Mouse (Mus musculus) induced T-regulatory cell, adult 2 months (primary cell): ENCODE data around the gene Loxl1.
A peak's percentile ranks its signal among the peaks of the same experiment; 100 is the strongest.
"Not testable (repeated sequence)": the region's sequence is repeated elsewhere in the genome, so short reads cannot be mapped to it uniquely, and the experiment has no call there.

ENCODE experiments used
- DNase-seq: peaks from one replicate; pipeline ENCODE4 v3.0.0-alpha.2; 2012; ENCODE audit warnings: low read depth

Loxl1 gene

DNA sequence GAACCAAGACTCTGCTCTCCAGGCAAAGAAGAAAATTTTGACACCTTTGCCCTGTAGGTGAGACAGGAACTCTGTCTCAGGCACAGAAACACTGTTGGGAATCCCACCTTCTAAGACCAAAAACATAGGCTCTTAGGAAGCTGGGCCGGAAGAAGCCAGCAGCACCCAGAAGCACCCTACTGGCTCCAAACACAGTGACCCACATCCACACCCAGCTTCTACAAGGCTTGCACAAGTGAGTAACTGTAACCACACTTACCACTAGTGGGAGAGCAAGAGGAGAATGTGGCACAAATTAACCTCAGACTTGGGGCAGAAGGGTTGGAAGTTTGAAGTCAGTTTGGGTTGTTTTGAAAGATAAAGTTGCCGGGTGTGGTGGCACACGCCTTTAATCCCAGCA is 37.2 kb downstream of the Loxl1 start:
- DNase-seq: peak; percentile 75

GRCm38 (mm10) chr9:58275115-58275774 is 37.7 kb downstream of the Loxl1 start:
- DNase-seq: peak; percentile 84

DNA sequence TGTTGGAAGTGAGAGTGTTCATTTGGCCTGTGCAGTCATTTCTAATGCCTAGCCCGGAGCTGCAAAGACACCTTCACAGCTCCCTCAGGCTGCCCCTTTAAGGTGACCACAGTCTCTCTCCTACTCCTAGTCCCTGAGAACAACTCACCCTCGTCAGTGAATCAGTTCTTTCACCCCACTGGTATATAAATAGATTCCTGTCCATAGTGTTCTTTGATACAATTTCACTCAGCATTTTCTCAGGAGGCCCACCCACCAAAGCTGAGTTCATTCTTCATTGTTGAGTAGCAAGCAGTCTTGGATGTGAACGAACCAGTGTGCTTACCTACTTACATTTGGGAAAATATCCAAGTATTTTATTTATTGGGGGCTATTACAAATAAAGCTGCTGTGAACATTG is 38.4 kb downstream of the Loxl1 start:
- DNase-seq: no peak

GRCm38 (mm10) chr9:58274101-58274604 is 38.8 kb downstream of the Loxl1 start:
- no peak for DNase-seq

DNA sequence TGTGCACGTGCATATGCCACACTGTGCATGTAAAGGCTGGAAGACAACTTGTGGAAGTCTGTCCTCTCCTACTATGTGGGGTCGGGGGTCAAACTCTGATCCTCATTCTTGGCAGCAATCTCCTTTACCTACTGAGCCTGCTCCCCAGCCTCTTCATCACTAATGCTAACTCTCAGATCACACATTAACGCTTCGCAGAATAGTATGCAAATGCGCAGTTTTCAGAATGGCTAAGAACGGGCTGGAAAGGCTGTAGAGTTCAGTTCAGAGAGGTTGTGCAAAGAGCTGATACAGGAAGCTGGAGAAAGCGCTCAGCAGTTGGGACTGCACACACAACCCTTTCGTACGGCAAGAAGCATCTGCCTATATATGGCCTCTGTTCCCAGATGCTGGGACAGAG is 40.1 kb downstream of the Loxl1 start:
- no peak for DNase-seq

DNA sequence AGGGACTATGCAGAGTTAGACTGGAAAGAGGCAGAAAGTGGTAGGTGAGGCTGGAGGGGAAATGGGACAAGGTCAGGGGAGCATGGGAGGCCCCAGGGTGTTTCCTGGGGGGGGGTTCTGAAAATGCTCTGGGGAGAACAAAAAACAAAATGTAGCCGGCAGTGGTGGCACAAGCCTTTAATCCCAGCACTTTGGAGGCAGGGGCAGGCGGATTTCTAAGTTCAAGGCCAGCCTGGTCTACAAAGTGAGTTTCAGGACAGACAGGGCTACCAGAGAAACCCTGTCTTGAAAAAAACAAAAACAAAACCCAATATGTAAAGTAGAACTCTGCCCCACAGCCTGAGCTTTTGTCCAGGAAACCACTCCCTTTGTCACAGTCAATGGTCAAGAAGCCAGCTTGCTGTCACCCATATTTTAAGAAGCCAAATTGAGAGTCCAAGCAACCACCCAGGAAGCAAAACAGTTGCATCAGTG is 40.9 kb downstream of the Loxl1 start:
- no peak for DNase-seq

GRCm38 (mm10) chr9:58271551-58271950 is 41.4 kb downstream of the Loxl1 start:
- DNase-seq: not testable (repeated sequence)

DNA sequence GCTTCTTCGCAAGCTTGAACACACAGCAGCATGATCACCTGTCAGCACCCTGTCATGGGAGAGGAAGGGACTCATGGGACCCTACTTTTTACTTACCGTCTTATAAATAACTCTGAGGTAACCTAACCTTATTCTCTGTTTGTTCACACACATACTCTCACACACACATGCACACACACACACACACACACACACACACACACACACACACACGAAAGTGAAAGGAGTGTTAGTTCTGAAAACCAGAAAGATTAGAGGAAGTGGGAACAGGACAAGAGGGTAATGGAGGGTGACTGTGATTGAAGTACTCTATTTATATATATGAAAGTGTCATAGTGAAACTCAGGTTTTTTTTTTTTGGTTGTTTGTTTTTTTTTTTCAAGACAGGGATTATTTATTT is 41.9 kb downstream of the Loxl1 start:
- DNase-seq: peak; percentile 85

DNA sequence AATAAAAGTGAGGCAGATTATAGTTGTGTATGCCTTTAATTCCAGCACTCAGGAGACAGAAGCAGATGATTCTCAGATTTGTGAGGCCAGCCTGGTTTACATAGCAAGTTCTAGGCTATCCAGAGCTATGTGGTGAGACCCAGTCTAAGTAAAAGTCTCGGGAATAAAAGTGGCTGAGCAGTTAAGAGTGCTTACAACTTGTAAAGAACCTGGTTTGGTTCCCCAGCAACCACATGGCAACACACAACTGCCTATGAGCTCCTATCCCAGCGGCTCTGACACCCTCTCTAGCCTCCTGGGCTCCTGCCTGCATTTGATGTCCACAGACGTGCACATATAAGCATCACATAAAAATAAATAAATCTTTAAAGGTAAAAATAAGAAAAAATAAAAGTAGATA is 42.9 kb downstream of the Loxl1 start:
- no peak for DNase-seq

- peak; percentile 88 for DNase-seq
Observed at GRCm38 (mm10) chr9:58268384-58269313, 44.3 kb downstream of the Loxl1 start.

GRCm38 (mm10) chr9:58267046-58267445 is 45.9 kb downstream of the Loxl1 start:
- no peak for DNase-seq

- no peak for DNase-seq
Observed at GRCm38 (mm10) chr9:58266571-58267011, 46.4 kb downstream of the Loxl1 start.

DNA sequence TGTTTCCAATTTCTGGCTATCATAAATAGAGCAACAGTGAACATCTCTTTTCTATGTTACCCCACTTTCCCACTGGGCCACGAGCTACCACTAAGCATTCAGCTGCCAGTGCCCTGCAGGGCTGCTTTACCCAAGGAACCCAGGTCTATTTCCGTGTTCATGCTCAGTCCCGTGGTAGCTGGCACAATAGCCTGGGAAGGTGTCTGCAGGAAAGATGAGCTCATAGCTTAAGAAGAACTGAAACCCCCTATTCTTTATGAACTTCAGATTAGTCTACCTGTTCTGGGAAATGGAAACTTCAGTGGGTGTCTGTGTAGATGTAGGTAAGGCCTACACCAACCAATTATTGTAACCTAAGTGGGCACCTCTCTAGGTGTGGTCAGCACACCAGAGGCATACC is 47.6 kb downstream of the Loxl1 start:
- no peak for DNase-seq

DNA sequence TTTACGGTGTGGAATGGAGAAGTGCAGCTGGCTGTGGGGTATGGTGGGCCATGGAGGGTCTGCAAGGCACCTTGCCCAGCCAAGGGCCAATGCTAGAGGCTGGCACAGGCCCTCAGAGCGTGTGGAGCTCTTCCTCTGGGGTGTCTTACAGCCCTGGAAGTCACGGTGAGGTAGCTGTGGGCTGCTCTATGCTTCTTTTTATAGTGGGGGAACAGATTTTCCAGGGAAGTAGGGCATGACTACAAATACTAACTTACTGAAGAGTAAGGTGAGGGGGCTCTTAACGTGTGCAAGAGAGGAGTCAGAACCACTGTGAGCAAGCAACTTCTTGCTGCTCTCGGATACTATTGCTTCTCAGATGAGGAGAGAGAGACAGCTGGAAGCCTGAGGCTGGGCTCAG is 50.5 kb downstream of the Loxl1 start:
- no peak for DNase-seq

- DNase-seq: no peak
Observed at GRCm38 (mm10) chr9:58255704-58256685, 57.0 kb downstream of the Loxl1 start.

- no peak for DNase-seq
Observed at GRCm38 (mm10) chr9:58255105-58255504, 57.9 kb downstream of the Loxl1 start.

GRCm38 (mm10) chr9:58253805-58254122 is 59.2 kb downstream of the Loxl1 start:
- not testable (repeated sequence) for DNase-seq

DNA sequence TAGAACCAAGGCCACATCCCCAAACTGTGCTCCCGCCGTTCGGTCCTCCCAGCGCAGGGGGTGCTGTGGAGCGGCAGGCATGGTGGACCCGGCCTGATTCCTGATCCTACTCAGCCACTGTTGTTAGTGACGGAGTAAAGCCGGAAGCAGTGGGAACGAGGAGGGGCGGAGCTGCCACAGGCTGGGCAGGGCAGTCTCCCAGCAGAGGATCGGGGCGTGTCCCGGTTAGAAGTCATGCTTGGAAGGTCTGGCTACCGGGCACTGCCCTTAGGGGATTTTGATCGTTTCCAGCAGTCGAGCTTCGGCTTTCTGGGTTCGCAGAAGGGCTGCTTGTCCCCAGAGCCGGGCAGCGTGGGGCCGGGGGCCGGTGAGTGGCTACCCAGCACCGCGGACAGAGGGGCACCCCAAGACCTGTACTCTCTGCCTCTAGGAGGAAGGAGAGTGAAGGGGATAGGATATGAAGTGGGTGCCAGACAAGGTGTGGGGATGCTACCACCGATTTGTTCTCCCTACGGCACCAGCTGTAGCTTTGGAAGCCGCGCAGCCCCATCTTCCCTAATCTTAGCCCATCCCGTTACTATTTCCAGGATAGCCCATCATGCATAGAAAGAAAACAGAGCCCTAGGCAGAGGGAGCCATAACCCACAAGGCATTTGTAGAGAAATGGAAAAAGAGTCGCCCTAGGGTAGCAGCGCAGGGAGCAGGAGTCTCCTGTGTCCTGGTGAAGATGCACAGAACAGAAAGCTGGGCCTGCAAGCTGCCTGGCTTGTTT is 59.8 kb downstream of the Loxl1 start, which contains the start of gene Stoml1:
Stoml1 (plus strand) TSS at position 132 of the 772 bp plus-strand sequence.
- peak; percentile 96 for DNase-seq

GRCm38 (mm10) chr9:58250730-58251129 is 62.3 kb downstream of the Loxl1 start:
- not testable (repeated sequence) for DNase-seq

DNA sequence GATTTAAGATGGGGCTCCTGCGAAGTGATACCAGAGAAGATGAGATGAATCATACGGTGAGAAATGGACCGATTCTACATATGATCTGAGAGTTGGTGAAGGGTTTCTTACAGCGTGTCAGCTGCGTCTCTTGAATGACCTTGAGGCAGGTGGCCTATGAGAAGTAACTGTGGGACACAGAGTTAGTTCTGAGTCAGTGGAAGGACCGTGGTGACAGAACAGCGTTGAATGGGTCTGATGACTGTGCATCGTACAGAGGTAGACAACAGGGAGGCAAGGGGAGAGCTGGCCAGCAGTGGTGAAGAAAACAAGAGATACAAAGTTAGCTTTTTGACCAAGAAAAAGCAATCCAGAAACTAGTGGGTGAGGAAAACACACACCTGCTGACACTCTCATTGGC is 62.7 kb downstream of the Loxl1 start:
- DNase-seq: no peak
